In genomic region chr3:58921316-58921715, GRCm38 (mm10) we compare ENCODE assay signal across 26 mouse cellular contexts. TPM values are rescaled to one million over a fixed set of nuclear protein-coding genes. Genes with fewer than 3 reads are reported as not detected.
"Had no signal": no experiment of that assay in that cellular context is flagged by ENCODE, and none has a peak within 500 bp of the region (broad histone marks: within the 10 kb centered on the region; RNA-seq: fewer than 3 reads in every experiment).

No protein-coding gene starts in this region.

- H3K4me2 ChIP-seq: limb, embryonic 13.5 days; liver, embryonic 12.5 days; liver, embryonic 15.5 days; lung, embryonic 15.5 days; midbrain, embryonic 12.5 days; midbrain, embryonic 15.5 days had no signal

- H3K27me3 ChIP-seq: limb, embryonic 13.5 days; liver, embryonic 12.5 days; liver, embryonic 15.5 days; lung, embryonic 15.5 days; midbrain, embryonic 12.5 days; midbrain, embryonic 15.5 days had no signal

- H3K27ac ChIP-seq: layer of hippocampus, adult 2 months; limb, embryonic 10.5 days; limb, embryonic 13.5 days; liver, embryonic 12.5 days; liver, embryonic 15.5 days; lung, embryonic 15.5 days; midbrain, embryonic 12.5 days; midbrain, embryonic 15.5 days had no signal

- ATAC-seq: intestine, embryonic 16.5 days; liver, embryonic 12.5 days; midbrain, embryonic 15.5 days had no signal

- H3K9me3 ChIP-seq: limb, embryonic 10.5 days; limb, embryonic 13.5 days; liver, embryonic 12.5 days; liver, embryonic 15.5 days; lung, embryonic 15.5 days; midbrain, embryonic 12.5 days; midbrain, embryonic 15.5 days had no signal

- H3K4me1 ChIP-seq: limb, embryonic 13.5 days; liver, embryonic 12.5 days; liver, embryonic 15.5 days; lung, embryonic 15.5 days; midbrain, embryonic 12.5 days; midbrain, embryonic 15.5 days had no signal

- H3K36me3 ChIP-seq: limb, embryonic 10.5 days; limb, embryonic 13.5 days; liver, embryonic 12.5 days; liver, embryonic 15.5 days; lung, embryonic 15.5 days; midbrain, embryonic 12.5 days; midbrain, embryonic 15.5 days had no signal

- DNase-seq: kidney, adult 18-20 months; kidney, adult 9 months; kidney, postnatal 14 days; layer of hippocampus, adult 9-11 months; liver; lung, adult 18-20 months; lung, postnatal 10 days; lung, postnatal 36 days; right cerebral cortex, postnatal 25 days; thymus, adult 18-20 months; thymus, postnatal 36 days had no signal

- H3K9ac ChIP-seq: limb, embryonic 13.5 days; liver, embryonic 12.5 days; liver, embryonic 15.5 days; lung, embryonic 15.5 days; midbrain, embryonic 12.5 days; midbrain, embryonic 15.5 days had no signal

- H3K4me3 ChIP-seq: layer of hippocampus, adult 2 months; limb, embryonic 10.5 days; limb, embryonic 13.5 days; liver, embryonic 12.5 days; liver, embryonic 15.5 days; lung, embryonic 15.5 days; midbrain, embryonic 12.5 days; midbrain, embryonic 15.5 days; myocyte had no signal

RNA-seq across cellular contexts. Expression of gene Clrn1, which starts 36.2 kb away (rescaled TPM):
- polyA plus RNA-seq: intestine, embryonic 16.5 days; large intestine, adult 2 months; liver, embryonic 12.5 days; liver, embryonic 15.5 days; myocyte; small intestine, adult 2 months; spleen, adult 2 months; stomach, embryonic 16.5 days; testis, adult 2 months had no signal
